Mouse (Mus musculus): ENCODE measurements around the gene Vmn2r8. TPM values are rescaled to one million over a fixed set of nuclear protein-coding genes. Genes with fewer than 3 reads are reported as not detected.

Vmn2r8 gene
- not detected for polyA plus RNA-seq (2014; fragmentation: Illumina TruSeq; extraction: RNeasy Lipid Tissue Mini Kit (QIAGEN cat#74804); ENCODE audit: insufficient read depth, low read depth, low replicate concordance)

DNA sequence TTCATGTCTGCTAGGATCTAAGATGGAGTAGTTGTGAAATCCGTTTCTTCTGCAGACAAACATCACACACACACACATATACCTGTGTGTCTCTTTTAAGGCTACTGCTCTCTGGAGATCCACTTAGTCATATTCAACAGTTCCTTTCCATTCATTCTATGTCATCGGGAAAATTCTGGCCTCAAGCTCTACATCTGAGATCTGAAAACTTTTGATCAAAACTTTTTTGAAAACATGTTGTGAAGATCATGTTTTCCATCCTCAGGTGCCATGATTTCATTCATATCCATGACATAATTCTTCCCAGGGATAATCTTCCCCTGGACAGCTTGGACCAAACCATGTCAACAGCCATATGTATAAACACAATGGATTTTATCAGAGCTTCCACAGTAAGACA, at the start of gene Vmn2r8:
Gene Vmn2r8 (minus strand): TSS at position 101 of the 400 bp plus-strand sequence.

DNA sequence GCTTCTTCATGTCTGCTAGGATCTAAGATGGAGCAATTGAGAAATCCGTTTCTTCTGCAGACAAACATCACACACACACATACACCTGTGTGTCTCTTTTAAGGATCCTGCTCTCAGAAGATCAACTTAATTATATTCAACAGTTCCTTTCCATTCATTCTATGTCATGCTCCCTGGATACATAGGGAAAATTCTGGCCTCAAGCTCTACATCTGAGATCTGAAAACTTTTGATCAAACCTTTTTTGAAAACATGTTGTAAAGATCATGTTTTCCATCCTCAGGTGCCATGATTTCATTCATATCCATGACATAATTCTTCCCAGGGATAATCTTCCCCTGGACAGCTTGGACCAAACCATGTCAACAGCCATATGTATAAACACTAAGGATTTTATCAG, 43.9 kb upstream of the Vmn2r8 start, which contains the start of gene Vmn2r9:
Gene Vmn2r9 (minus strand): TSS at position 101 of the 400 bp plus-strand sequence.

DNA sequence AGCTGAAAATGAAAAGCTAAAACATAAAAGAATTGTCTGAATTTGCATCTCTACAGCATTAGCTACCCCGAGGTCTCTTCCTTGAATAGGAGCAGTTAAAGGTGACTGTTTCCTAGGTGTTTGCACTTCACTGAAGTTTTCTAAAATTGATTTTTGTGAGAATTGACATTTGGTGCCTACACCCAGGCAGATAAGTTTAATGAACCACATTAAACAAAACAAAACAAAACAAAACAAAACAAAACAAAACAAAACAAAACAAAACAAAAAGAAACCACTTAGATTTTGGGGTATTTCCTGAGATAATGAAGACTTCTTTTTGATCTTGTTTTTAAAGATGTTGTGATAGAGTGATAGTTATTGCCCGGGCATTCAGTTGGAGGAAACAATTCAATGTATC, 13.4 kb downstream of the Vmn2r8 start, which contains the start of gene Tmed11:
Gene Tmed11 (minus strand): TSS at position 101 of the 400 bp plus-strand sequence.

DNA sequence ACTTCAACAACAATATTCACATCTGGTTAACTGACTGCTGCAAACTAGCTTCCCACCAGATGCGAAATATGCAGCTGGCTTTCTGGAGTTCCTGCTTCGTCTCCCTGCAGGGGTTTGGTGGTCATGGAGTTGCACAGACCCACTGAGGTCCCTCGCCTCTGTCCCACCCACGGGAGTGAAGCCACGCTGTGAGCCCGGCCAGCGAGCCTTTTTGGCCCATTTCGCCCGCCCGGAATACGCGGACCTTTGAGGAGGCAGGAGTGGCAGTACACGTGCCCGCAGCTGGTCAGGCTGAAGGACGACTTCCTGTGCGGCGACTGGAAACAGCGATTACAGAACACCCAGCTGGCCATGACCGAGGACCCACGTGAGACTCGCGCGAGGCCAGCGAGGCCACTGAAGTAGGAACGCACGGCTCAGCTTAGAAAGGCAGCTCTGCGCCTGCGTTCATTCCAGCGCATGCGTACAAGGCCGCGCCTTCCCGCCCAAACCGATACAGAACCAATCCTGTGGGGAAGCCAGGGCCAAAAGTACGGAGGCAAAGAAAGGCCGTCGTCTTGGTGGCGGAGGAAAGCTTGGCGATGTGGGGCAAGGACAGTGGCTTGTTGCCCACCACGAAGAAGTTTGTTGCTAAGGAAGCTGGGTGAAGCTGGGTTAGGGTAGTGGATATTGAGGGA, 33.9 kb downstream of the Vmn2r8 start, which contains the start of gene Rnf212:
Gene Rnf212 (minus strand): TSS at position 353 of the 677 bp plus-strand sequence.

Other genes with a start within 250 kb of the Vmn2r8 start
- gene Gak, start 179.1 kb downstream of the Vmn2r8 start, polyA plus RNA-seq (2014; fragmentation: Illumina TruSeq; extraction: RNeasy Lipid Tissue Mini Kit (QIAGEN cat#74804); ENCODE audit: insufficient read depth, low read depth, low replicate concordance) = 33.9 TPM
- 11.5 TPM for gene Tmem175, start 179.1 kb downstream of the Vmn2r8 start, polyA plus RNA-seq (2014; fragmentation: Illumina TruSeq; extraction: RNeasy Lipid Tissue Mini Kit (QIAGEN cat#74804); ENCODE audit: insufficient read depth, low read depth, low replicate concordance)
- 6.7 TPM for gene Idua, start 148.5 kb downstream of the Vmn2r8 start, polyA plus RNA-seq (2014; fragmentation: Illumina TruSeq; extraction: RNeasy Lipid Tissue Mini Kit (QIAGEN cat#74804); ENCODE audit: insufficient read depth, low read depth, low replicate concordance)
- 4.6 TPM for gene Dgkq, start 139.2 kb downstream of the Vmn2r8 start, polyA plus RNA-seq (2014; fragmentation: Illumina TruSeq; extraction: RNeasy Lipid Tissue Mini Kit (QIAGEN cat#74804); ENCODE audit: insufficient read depth, low read depth, low replicate concordance)
- gene Slc26a1, start 133.3 kb downstream of the Vmn2r8 start, polyA plus RNA-seq (2014; fragmentation: Illumina TruSeq; extraction: RNeasy Lipid Tissue Mini Kit (QIAGEN cat#74804); ENCODE audit: insufficient read depth, low read depth, low replicate concordance) = not detected
- gene Fgfrl1, start 116.5 kb downstream of the Vmn2r8 start, polyA plus RNA-seq (2014; fragmentation: Illumina TruSeq; extraction: RNeasy Lipid Tissue Mini Kit (QIAGEN cat#74804); ENCODE audit: insufficient read depth, low read depth, low replicate concordance) = 16.8 TPM
- not detected for gene Rnf212, start 33.9 kb downstream of the Vmn2r8 start, polyA plus RNA-seq (2014; fragmentation: Illumina TruSeq; extraction: RNeasy Lipid Tissue Mini Kit (QIAGEN cat#74804); ENCODE audit: insufficient read depth, low read depth, low replicate concordance)
- not detected for gene Tmed11, start 13.5 kb downstream of the Vmn2r8 start, polyA plus RNA-seq (2014; fragmentation: Illumina TruSeq; extraction: RNeasy Lipid Tissue Mini Kit (QIAGEN cat#74804); ENCODE audit: insufficient read depth, low read depth, low replicate concordance)
- gene Vmn2r9, start 43.8 kb upstream of the Vmn2r8 start, polyA plus RNA-seq (2014; fragmentation: Illumina TruSeq; extraction: RNeasy Lipid Tissue Mini Kit (QIAGEN cat#74804); ENCODE audit: insufficient read depth, low read depth, low replicate concordance) = not detected
- gene Vmn2r10, start 197.7 kb upstream of the Vmn2r8 start, polyA plus RNA-seq (2014; fragmentation: Illumina TruSeq; extraction: RNeasy Lipid Tissue Mini Kit (QIAGEN cat#74804); ENCODE audit: insufficient read depth, low read depth, low replicate concordance) = not detected

All from lung, adult 10 weeks (tissue).